ENCODE assay signal across 14 mouse cellular contexts in the genomic region with DNA sequence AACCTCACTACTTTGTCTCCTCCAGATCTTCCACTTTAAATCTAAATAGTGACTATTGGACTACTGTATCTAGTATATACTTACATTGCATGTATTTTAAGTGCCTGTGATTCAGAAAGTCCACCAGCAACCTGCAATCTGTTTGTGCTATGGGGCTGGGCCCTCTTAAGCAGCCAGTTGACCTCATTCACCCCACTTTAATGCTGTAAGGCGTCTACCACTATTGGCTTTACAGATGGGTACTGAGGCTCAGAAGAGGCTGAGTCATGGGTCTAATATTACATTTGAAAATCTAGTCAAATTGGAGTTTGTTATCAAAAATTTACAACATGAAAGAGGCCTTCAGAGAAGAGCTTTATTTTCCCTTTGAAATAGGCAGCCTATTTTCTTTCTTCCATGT.
"Had no signal": no experiment of that assay in that cellular context is flagged by ENCODE, and none has a peak within 500 bp of the region (broad histone marks: within the 10 kb centered on the region; RNA-seq: fewer than 3 reads in every experiment).

No protein-coding gene starts in this region.

- DNase-seq: kidney, adult 18-20 months; kidney, postnatal 10 days; kidney, postnatal 4 days; liver; liver, embryonic 13.5 days; liver, postnatal 0 days; midbrain, embryonic 14.5 days; retina, postnatal 1 day; right cerebral cortex, postnatal 4 days; thymus, postnatal 14 days had no signal

- H3K9ac ChIP-seq: limb, embryonic 12.5 days; liver, embryonic 13.5 days; liver, postnatal 0 days; neural tube, embryonic 13.5 days had no signal

- H3K4me3 ChIP-seq: layer of hippocampus, adult 2 months; limb, embryonic 12.5 days; liver, embryonic 13.5 days; midbrain, embryonic 10.5 days; neural tube, embryonic 13.5 days had no signal

- H3K9me3 ChIP-seq: limb, embryonic 12.5 days; liver, embryonic 13.5 days; midbrain, embryonic 10.5 days; neural tube, embryonic 13.5 days had no signal

- H3K36me3 ChIP-seq: limb, embryonic 12.5 days; liver, embryonic 13.5 days; midbrain, embryonic 10.5 days; neural tube, embryonic 13.5 days had no signal

- H3K27me3 ChIP-seq: limb, embryonic 12.5 days; liver, embryonic 13.5 days; neural tube, embryonic 13.5 days had no signal

- ATAC-seq: liver, postnatal 0 days had no signal

- H3K4me1 ChIP-seq: limb, embryonic 12.5 days; liver, embryonic 13.5 days; midbrain, embryonic 10.5 days; neural tube, embryonic 13.5 days had no signal

- H3K4me2 ChIP-seq: limb, embryonic 12.5 days; liver, embryonic 13.5 days; neural tube, embryonic 13.5 days had no signal

- H3K27ac ChIP-seq: limb, embryonic 12.5 days; liver, embryonic 13.5 days; midbrain, embryonic 10.5 days; neural tube, embryonic 13.5 days had no signal
